Mouse (Mus musculus) heart, embryonic 14.5 days (tissue): ENCODE results near the gene Entpd7. TPM values are rescaled to one million over a fixed set of nuclear protein-coding genes. Genes with fewer than 3 reads are reported as not detected.

Experiments used
- ATAC-seq: fragments of 200-750 bp; cut with Nextera tagmentation; 2 replicates; pipeline ENCODE4 v1.8.0; 2017; ENCODE audit warnings: low read depth, moderate TSS enrichment; ENCODE audit not compliant: insufficient number of reproducible peaks, insufficient read depth, low FRiP score
- H3K27ac ChIP-seq, 2 experiments: fragments of 200-500 bp in 1 of 2; fragments of 300-500 bp in 1 of 2; sonication (generic) in 1 of 2; replicated peaks in 1 of 2; 2 replicates each; pipeline ENCODE4 v1.5.1; 2012 to 2014; ENCODE audit warnings: low read depth in 2 of 2, low read length in 2 of 2, control low read depth in 1 of 2, mild to moderate bottlenecking in 1 of 2, mixed read lengths in 1 of 2; ENCODE audit not compliant: control insufficient read depth in 1 of 2, insufficient read depth in 1 of 2
- H3K27me3 ChIP-seq: fragments of 300-500 bp; sonication (generic); 2 replicates; pipeline ENCODE4 v1.6.1; 2014; ENCODE audit warnings: mild to moderate bottlenecking, low read length, control low read depth; ENCODE audit not compliant: control insufficient read depth, insufficient read depth
- H3K36me3 ChIP-seq: fragments of 300-500 bp; sonication (generic); 2 replicates; pipeline ENCODE4 v1.6.1; 2014; ENCODE audit warnings: mild to moderate bottlenecking, control low read depth, low read length, mixed read lengths; ENCODE audit not compliant: control insufficient read depth, insufficient read depth
- H3K4me1 ChIP-seq, 2 experiments: fragments of 200-500 bp in 1 of 2; fragments of 300-500 bp in 1 of 2; sonication (generic) in 1 of 2; 2 replicates each; pipeline ENCODE4 v1.6.1; 2012 to 2014; ENCODE audit warnings: low read length in 2 of 2, control low read depth in 1 of 2, mixed read lengths in 1 of 2; ENCODE audit not compliant: control insufficient read depth in 2 of 2, insufficient read depth in 2 of 2
- H3K4me2 ChIP-seq: fragments of 300-500 bp; sonication (generic); 2 replicates; pipeline ENCODE4 v1.6.1; 2014; ENCODE audit warnings: mild to moderate bottlenecking, low read length
- H3K4me3 ChIP-seq, 2 experiments: fragments of 200-500 bp in 1 of 2; fragments of 300-500 bp in 1 of 2; sonication (generic) in 1 of 2; 2 replicates each; pipeline ENCODE4 v1.5.1; 2012 to 2014; ENCODE audit warnings: low read length in 2 of 2, mild to moderate bottlenecking in 2 of 2, control low read depth in 1 of 2, low read depth in 1 of 2, moderate library complexity in 1 of 2; ENCODE audit not compliant: control insufficient read depth in 1 of 2, insufficient read depth in 1 of 2
- H3K9ac ChIP-seq: fragments of 300-500 bp; sonication (generic); 2 replicates; pipeline ENCODE4 v1.6.1; 2014; ENCODE audit warnings: mild to moderate bottlenecking, low read length
- H3K9me3 ChIP-seq: fragments of 300-500 bp; sonication (generic); 2 replicates; pipeline ENCODE4 v1.6.1; 2016; ENCODE audit warnings: low read length, control low read depth; ENCODE audit not compliant: control insufficient read depth
- WGBS: fragments of 180-500 bp; shearing (Covaris S2); extraction: QIAGEN DNeasy Blood & Tissue Kit; methylation state at CpG from one replicate; pipeline ENCODE4 v1.1.7; 2014; 5-methylcytosine and 5-hydroxymethylcytosine counted together
- polyA plus RNA-seq: library from polyadenylated mRNA; unstranded; fragments of >200 nt; fragmentation: Nextera tagmentation; extraction: Ambion mirVana; gene quantifications from 2 replicates; pipeline ENCODE4 v1.2.1, GENCODE M21; 2014

Gene Entpd7
- polyA plus RNA-seq, 1 experiment from 2014 or later = 6.9 TPM

DNA sequence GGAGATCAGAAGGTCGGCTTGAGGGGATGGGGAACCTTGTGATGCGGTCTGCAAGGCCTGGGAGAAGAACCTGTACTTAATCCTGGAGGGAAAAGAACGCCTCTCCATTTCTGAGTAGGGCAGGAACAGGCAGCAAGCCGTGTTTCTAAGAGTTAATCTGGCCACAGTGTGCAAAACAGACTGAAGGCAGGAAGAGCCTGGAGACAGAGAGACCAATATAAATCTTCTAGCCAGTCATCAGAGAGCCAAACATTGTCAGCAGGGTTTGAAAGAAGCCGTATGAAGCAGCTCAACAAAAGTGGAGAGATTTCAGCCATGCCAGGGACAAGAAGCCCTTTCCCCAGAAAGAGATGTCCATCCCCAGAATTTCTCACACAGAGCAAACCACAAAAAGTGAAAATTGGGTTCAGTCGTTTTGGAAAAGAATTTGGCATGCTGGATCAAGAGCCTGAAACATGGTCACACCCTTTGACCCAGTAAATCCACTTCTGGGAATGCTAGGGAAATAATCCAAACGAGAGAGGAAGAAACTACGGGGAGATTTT, 38.2 kb upstream of the Entpd7 start:
- no peak overlapping the region for H3K4me3 ChIP-seq
- no peak overlapping the region for H3K4me2 ChIP-seq
- ATAC-seq = no peak
- H3K27me3 ChIP-seq = peaks cover 22% of the 10 kb centered on the region
- 54% methylated on average over 8 of the region's 8 CpGs for WGBS
- no peak overlapping the region for H3K9ac ChIP-seq
- H3K9me3 ChIP-seq = no peaks in the 10 kb centered on the region
- no peaks in the 10 kb centered on the region for H3K36me3 ChIP-seq
- no peaks in the 10 kb centered on the region for H3K4me1 ChIP-seq
- H3K27ac ChIP-seq = no peak overlapping the region

GRCm38 (mm10) chr19:43655735-43656492, 33.6 kb upstream of the Entpd7 start:
- ATAC-seq = no peak
- Histone ChIP-seq H3K9ac (no peak overlapping the region), H3K4me2 (no peak overlapping the region), H3K9me3 (no peaks in the 10 kb centered on the region), H3K36me3 (no peaks in the 10 kb centered on the region), H3K27ac (no peak overlapping the region), H3K4me1 (no peaks in the 10 kb centered on the region), H3K4me3 (no peak overlapping the region), H3K27me3 (peaks cover 22% of the 10 kb centered on the region)
- WGBS = 39% methylated on average over 11 of the region's 11 CpGs

DNA sequence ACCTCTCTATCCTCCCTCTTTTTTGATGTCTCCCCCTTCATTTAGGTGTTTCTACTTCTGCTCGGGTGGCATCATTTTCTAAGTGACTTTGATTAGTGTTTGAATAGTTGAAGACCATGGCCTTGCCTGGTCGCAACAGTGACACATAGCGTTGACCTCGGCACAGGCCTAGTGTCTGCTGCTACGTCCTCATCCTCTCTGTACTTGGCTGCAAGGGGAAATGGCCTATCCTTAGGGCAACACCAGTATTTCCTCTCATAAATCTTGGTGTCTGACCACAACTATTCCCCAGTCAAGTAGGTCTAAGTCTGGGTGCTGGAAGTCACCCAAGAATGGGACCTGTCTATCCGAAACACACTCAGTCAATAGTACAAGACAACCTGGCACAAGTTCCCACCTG, 29.8 kb upstream of the Entpd7 start:
- no peak overlapping the region for H3K9ac ChIP-seq
- no peak overlapping the region for H3K4me3 ChIP-seq
- 78% methylated on average over 6 of the region's 6 CpGs for WGBS
- peaks cover 19% of the 10 kb centered on the region for H3K36me3 ChIP-seq
- H3K27me3 ChIP-seq = no peaks in the 10 kb centered on the region
- no peak overlapping the region for H3K27ac ChIP-seq
- no peak for ATAC-seq
- H3K9me3 ChIP-seq = no peaks in the 10 kb centered on the region
- H3K4me2 ChIP-seq = no peak overlapping the region
- H3K4me1 ChIP-seq = no peaks in the 10 kb centered on the region; a peak in 1 of 4 replicates

DNA sequence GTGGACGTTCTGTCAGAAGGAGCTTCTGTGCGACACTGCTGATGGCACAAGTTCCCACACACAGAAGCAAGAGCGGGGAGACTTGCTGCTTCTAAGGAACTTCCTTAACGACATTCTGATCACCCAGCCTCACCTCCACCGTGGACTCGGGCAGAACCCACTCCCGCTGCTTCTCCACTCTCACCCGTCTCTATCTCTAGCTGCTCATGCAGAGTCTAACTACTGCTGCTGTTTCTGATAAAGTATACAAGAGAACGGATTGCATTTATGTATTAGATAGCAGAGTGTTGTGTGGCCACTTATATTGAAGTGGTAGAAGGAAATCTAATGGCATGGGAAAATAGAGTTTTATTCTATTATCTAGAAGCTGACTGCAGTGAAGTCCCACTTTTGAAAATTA, 28.7 kb upstream of the Entpd7 start:
- Histone ChIP-seq H3K9me3 (no peaks in the 10 kb centered on the region), H3K4me1 (no peaks in the 10 kb centered on the region; a peak in 1 of 4 replicates), H3K36me3 (peaks cover 24% of the 10 kb centered on the region), H3K4me2 (no peak overlapping the region), H3K9ac (no peak overlapping the region), H3K4me3 (no peak overlapping the region), H3K27me3 (no peaks in the 10 kb centered on the region), H3K27ac (no peak overlapping the region)
- 75% methylated on average over 9 of the region's 9 CpGs for WGBS
- ATAC-seq = no peak

DNA sequence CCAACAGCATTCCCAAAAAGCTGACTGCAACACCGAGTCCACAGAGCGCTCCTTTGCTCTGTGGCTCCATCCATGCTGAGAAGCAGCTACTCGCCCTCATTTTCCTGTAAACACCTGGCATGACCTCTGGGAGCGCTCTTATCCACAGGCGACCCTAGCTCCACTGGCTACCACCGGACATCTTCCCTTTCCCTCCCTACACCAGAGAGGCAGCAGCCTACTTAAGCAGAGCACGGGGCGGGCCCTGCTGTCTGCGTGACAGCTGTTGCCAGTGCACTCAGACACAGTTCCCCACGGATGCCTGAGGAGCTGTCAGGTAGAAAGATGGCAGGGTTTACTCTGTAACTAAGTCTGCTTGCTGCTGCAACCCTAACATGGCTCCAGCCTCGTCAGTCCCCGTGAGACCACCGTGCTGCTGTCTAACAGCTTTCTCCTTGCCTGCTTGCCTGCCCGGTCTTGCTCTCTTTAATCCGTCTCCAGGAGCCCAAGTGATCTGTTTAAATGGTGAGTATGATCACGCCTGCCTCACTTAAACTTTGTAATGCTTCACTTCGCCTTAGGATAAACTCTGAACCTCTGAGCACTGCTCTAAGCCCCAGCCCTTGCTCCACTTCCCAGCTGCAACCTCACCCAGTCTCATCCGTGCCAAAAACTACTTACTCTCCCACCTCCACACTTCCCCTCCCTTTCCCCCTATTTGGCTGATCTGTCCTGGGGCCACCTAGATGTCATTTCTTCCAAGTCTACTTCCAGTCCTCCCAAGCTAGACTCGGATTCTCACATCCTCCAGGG, 27.1 kb upstream of the Entpd7 start:
- Histone ChIP-seq H3K27ac (no peak overlapping the region), H3K4me3 (no peak overlapping the region), H3K36me3 (peaks cover 30% of the 10 kb centered on the region), H3K4me1 (peaks cover 0 to 3% of the 10 kb centered on the region in 2 experiments; a peak in 1 of 4 replicates), H3K27me3 (no peaks in the 10 kb centered on the region), H3K4me2 (no peak overlapping the region), H3K9me3 (no peaks in the 10 kb centered on the region), H3K9ac (0 out of 2 replicates have a peak overlapping the region, but pooled peaks have one; percentile 16)
- 41% methylated on average over 19 of the region's 19 CpGs for whole genome bisulfite sequencing
- no peak for ATAC-seq

DNA sequence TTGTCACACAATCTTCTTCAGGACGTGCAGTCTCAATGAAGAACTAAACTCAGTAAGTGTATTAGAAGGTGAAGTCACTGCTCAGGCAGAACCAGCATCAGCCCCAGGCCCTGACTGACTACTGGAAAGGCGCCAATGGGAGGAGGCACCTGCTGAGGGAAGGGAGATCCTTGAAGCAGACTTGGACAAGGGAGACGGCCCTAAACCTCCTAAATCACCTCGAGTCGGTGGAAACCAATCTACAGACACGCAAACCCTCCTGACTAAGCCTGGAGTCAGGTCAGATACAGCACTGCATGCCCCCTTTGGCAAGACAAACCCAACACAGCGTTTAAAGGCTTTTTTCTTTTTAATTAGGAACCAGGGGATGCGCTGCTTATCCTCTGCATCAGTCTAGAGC, 26.0 kb upstream of the Entpd7 start:
- no peak for ATAC-seq
- Histone ChIP-seq H3K4me1 (peaks cover 0 to 3% of the 10 kb centered on the region in 2 experiments; a peak in 1 of 4 replicates), H3K36me3 (peaks cover 30% of the 10 kb centered on the region), H3K4me3 (no peak overlapping the region), H3K27me3 (no peaks in the 10 kb centered on the region), H3K9me3 (no peaks in the 10 kb centered on the region), H3K27ac (no peak overlapping the region), H3K4me2 (no peak overlapping the region), H3K9ac (no peak overlapping the region)
- WGBS = 79% methylated on average over 8 of the region's 8 CpGs

- Histone ChIP-seq H3K9me3 (no peaks in the 10 kb centered on the region), H3K27me3 (no peaks in the 10 kb centered on the region)
- 57% methylated on average over 12 of the region's 12 CpGs for WGBS
Measured at GRCm38 (mm10) chr19:43665441-43666048, 23.9 kb upstream of the Entpd7 start.

More at GRCm38 (mm10) chr19:43665441-43666048, 23.9 kb upstream of the Entpd7 start:
- Histone ChIP-seq H3K36me3 (peaks cover 30% of the 10 kb centered on the region), H3K27ac (no peak overlapping the region), H3K4me3 (no peak overlapping the region), H3K4me1 (peaks cover 0 to 6% of the 10 kb centered on the region in 2 experiments; a peak in 1 of 4 replicates), H3K9ac (no peak overlapping the region), H3K4me2 (no peak overlapping the region)
- ATAC-seq = no peak
